Mouse (Mus musculus) gastrocnemius, postnatal 36 days (tissue): ENCODE measurements around the gene Fgfr2. TPM values are rescaled to one million over a fixed set of nuclear protein-coding genes. Genes with fewer than 3 reads are reported as not detected.

Experiments used
- DNase-seq, 2 experiments: peaks; one replicate each; pipeline ENCODE4 v3.0.0; 2022
- intact Hi-C: fragments of 180-260 bp; cut with DNase I; formaldehyde crosslinking; loops from one replicate; pipeline ENCODE4 v1.15.1; 2025
- total RNA-seq, 2 experiments: library from RNA; stranded (reverse); gene quantifications; 2 replicates each; pipeline ENCODE4 v1.2.3; 2021

The Fgfr2 gene
- total RNA-seq, 2 experiments from 2014 or later = 0.28 to 0.49 TPM

DNA sequence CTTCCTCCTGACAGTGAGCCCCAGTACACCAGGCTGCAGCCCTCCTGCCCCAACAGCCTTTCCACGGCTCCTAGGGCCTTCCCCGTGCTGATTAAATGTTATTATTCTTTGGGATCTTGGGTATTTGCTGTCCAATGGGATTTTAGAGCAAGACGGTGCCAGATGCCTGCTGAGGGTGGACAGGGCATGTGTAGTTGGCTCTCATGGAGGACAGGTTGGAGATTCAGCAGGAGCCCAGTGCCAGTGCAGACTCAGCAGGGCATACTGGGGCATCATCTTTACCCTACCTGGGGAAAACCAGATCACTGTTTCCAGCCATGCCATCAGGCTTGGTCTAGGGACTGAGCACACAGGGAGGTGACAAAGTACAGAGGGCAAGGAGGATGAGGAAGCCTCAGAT is 892.2 kb downstream of the Fgfr2 start:
- DNase-seq = no peak
- intact Hi-C loops = no loop called here

DNA sequence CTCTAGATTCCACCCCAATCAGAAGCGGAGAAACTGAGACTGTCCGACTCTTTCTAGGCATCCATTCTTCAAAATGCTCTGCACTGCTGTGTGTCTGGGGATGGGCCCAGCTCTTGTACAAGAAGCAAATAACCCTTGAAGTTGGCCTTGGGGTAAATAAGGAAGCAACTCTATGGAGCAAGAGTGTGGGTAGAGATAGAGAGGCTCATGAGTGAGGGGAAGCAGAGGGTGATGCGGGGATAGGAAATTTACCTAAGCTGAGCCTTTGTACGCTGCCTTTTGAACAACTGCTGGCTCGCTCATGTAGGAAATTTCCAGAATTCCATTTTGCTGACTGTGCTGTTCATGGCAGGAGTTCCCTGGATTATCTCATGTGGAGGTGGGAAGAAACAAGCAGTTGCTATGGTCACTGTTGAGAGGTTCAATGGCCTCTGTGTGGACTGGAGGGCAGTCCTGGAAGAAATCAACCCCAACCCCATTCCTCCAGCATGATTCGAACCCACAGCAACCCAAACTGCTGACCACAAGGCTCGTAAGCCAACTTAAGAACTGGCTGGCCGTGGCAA is 896.0 kb downstream of the Fgfr2 start:
- no peak for DNase-seq
- intact Hi-C loops = loop anchor here (2.0 to 10.0 kb wide), 3 partner anchors 90 to 408 kb away; partner anchors contain the start of gene Chst15

DNA sequence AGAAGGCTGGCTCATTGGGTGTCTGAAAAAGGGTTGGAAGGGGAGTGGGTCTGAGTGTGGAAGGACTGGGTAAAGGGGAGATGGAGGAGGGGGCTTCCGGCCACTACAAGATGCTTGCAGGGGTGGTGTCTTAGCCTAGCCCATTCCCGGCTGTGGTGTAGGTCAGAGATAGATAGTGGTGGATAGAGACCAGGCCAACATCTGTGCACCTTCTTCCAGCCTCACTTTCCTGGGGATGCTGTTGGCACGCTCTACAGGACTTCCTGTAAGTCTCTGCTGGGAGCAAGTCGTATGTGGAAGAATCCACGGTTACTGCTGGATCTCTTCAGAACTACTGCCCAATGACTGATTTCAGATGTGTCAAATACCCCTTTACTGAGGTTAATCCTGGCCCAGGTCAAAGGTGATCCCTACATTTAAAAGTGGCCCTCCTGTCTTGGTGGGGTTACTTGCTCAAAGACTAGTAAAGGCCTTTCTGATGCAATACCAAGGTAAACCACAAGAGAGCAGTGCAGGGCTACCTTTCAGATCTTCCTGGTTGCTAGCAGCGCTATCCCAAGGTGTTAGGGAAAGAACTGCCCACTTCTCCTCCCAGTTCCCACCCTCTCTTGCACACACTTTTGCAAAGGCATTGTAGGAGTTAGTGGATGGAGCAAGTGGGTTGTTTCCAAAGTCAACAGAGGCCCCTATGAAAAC is 896.6 kb downstream of the Fgfr2 start:
- peak in 1 of 2 experiments; percentile 75 for DNase-seq
- intact Hi-C loops = loop anchor here (1.0 to 10.0 kb wide), 4 partner anchors 90 to 408 kb away; partner anchors contain the start of gene Chst15

DNA sequence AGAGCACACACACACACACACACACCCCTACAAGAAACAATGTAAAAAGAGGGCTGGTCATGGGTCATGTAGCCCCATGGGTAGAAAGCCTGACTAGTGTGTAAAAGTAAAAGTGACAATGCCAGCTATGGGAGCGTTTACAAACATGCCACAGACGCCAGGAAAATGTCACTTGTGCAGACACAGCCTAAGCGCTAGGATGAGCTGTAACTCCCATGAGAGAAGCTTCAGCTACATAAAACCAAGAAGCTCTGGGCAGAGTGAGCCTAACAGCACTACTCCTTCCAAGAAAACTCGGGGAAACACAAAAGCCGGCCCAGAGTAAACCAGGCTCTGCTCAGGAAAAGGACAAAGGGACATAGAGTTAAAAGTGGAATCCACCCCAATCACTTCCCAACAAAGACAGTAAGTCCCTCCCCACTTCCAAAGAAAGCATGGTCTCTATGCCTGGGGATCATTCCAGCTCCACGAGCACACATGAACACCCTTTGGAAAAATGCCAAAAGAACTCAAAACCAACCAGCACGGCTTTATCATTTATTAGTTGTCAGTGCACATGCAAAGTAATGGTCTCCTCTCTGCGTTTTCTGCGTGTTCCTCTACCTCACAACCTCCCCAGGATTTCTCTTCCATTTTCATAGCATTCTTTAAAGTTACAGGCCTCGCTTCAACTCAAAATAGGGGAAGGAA is 899.6 kb downstream of the Fgfr2 start:
- intact Hi-C loops = loop anchor here (10.0 kb wide), 1 partner anchor 411 kb away; no protein-coding TSS in a partner anchor
- no peak for DNase-seq

DNA sequence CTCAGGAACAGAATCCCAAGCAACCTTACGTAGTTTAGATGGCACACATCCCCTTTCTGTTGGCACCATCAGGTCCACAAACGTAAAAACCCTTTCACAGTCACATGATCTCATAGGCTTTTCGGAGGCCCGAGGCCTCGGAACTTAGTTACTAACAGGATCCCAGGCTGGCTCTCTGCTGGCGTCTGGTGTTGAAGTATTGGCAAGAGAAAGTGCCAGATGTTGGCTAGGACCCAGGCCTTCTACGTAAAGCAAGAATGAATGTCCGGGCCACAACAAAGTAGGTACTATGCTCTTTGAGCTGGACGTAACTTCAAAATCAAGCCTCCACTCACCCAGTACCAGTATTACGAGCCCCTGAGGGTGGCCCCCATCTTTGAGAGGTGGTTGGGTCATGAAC is 909.1 kb downstream of the Fgfr2 start:
- DNase-seq = no peak
- intact Hi-C loops = loop anchor here (10.0 kb wide), 1 partner anchor 679 kb away; no protein-coding TSS in a partner anchor

DNA sequence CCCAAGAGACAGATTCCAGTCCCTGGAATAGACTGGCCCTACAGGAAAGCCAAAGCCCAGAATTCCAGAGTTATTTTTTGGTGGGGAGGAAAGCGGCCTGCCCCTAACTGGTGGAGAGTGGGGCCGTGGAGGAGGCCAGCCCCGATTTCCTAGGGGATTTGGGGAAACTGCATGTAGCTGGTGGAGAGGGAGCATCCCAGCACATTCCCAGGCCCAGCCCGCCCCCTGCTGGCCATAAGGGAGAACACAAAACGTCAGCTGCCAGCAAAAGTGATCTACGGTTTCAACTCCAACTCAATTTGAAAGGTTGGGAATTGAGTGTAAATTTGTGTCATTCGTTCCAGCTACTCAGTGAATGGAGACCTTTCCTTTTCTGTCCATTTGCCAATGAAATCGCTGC is 909.7 kb downstream of the Fgfr2 start:
- intact Hi-C loops = loop anchor here (1.0 to 10.0 kb wide), 2 partner anchors 314 to 679 kb away; no protein-coding TSS in a partner anchor
- DNase-seq = peak; percentile 72

DNA sequence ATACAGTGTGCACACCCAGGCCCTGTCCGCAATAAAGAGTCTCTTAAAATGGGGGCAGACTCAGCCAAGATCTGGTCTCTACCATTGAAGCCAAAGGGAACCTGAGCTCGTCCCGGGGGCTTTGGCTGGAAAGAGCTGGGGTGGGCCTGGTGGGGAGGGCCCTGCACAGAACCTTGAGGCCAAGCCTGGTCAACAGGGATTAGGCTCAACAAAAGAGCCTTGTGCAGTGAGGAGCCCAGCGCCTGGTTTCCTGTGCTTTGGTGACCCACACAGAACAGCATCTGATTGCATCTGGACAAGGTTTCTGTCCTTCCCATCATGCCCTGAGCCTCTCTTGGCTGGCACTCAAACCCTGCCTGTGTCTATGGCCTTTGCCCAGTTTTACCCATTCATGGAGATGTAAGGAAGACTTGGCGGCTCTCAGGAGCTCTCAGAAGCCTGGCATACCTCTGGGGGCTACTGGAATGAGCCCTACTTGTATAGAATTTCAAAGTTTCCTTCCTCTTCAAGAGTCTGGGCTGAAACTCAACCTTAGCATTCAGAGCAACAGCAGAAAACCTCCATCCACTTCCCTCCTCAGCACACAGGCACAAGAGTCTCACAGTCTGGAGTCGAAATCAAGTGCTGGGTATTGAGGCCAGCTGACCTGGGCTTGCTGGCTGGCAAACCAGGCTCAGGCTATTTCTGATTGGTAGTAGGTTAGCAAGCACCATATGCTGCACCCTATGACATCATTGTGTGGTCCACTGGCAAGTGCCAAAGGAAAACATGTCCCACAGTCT is 911.0 kb downstream of the Fgfr2 start:
- DNase-seq = no peak
- intact Hi-C loops = loop anchor here (10.0 kb wide), 1 partner anchor 677 kb away; no protein-coding TSS in a partner anchor

DNA sequence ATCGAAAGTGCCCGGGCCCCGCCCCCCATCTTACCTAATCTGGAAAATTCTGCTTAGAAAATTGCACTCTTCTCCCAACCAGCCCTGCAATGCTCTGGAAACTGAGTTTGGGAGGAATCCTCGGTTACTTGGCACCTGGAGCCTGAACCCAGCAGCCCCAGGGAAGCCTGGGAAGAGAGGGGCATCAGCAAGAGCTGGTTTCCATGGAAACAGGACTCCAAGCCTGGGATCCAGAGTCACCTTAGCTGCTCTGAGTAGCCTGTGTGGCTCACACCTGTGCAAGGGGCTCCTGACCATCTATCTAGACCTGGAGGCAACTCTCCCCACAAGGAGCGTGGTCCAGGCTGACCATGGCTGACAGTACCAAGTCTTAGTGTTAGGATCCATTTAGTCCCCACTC is 912.5 kb downstream of the Fgfr2 start:
- DNase-seq = no peak
- intact Hi-C loops = loop anchor here (10.0 kb wide), 1 partner anchor 676 kb away; no protein-coding TSS in a partner anchor

DNA sequence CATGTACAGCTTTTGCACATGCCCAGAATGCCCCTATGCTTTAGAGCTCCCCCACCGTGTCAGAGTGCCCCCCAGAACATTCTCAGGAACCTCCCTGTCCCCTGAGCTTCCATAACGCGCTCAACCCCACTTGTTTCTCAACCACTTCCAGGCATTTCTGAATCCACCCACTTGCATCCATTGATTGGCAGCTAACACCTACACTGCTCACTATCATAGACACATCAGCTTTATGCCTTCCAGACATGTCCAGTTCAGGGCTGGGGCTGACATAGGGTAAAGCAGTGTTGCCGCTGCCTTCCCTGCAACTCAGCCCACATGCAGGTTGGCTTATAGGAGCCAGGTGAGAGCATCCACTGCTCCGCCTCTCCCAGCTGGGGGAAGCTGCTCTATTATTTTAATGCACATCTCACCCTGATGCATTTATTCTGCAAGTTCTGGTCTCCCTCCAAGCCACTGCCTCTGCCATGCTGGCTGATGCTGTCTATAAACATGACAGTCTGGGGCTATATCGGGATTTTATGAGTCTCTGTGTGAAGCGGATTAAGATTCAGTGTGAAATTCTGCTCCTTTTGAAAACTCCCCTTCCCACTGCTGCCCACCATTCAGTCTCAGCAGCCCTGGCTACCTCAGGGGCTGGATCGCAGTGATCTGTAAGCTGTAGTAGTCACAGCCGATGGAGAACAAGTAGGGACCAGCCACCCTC is 914.1 kb downstream of the Fgfr2 start:
- DNase-seq = no peak
- intact Hi-C loops = no loop called here

DNA sequence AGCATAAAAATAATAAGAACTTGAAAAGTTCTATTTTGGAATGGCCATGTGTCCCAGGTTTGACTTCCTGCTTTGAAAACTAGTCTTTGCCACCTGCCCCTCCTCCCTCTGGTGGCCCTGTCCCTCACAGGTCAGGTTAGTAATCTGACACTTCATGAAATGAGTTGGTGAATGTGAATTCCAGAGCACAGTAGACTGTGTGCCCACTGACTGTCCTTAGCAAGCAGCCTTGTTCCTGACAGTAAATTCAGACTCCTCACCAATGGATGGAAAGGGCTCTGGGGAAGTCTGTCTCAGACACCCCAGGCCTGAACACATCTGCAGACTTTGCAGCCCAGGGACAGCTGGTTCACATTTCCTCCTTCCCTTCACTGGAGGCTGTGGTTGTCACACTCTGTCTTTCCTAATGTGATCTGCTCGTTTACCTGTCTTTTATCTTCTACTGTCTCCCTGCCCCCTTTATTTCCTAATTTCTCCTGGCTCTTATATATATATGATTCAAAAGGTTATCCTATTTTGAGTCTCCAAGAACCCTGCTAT is 919.0 kb downstream of the Fgfr2 start:
- intact Hi-C loops = no loop called here
- no peak for DNase-seq

DNA sequence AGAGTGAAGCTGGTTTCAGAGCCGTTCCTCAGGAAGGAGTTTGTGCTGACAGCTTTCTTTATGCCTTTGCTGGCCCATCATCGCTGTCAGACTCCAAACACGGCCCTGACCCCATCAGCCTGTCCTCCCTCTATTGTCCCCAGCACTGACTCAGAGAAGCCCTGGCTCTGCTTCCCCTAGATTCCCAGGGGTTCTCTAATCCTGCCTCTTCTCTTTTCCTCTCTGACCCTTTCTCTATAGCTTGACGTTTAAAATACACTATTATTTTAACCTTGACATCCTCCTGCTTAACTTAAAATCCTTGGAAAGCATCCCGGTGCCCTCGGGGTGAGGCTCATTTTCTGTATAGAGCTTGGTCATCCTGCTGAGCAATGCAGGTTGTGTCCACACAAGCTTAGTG is 923.5 kb downstream of the Fgfr2 start:
- intact Hi-C loops = loop anchor here (1.0 kb wide), 1 partner anchor 15 kb away; no protein-coding TSS in a partner anchor
- DNase-seq = no peak

DNA sequence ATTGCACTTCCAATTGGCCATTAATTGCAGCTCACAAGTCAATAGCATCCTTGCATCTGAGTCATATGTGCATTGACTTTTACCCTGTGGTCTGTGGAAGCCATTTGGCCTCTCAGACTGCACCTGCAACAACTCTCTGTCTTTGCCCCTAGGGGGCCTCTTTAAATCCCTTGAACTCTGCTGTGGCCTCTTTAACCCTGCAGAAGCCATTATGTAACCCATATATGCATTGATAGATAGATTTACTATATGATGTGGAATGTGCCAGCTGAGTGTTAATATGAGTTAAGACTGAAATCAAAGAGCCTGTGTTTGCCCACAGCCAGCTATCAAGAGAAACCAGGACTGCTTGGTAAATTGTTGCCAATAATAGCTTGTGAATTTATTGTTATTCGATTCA is 924.3 kb downstream of the Fgfr2 start:
- no peak for DNase-seq
- intact Hi-C loops = loop anchor here (1.0 kb wide), 1 partner anchor 15 kb away; no protein-coding TSS in a partner anchor

DNA sequence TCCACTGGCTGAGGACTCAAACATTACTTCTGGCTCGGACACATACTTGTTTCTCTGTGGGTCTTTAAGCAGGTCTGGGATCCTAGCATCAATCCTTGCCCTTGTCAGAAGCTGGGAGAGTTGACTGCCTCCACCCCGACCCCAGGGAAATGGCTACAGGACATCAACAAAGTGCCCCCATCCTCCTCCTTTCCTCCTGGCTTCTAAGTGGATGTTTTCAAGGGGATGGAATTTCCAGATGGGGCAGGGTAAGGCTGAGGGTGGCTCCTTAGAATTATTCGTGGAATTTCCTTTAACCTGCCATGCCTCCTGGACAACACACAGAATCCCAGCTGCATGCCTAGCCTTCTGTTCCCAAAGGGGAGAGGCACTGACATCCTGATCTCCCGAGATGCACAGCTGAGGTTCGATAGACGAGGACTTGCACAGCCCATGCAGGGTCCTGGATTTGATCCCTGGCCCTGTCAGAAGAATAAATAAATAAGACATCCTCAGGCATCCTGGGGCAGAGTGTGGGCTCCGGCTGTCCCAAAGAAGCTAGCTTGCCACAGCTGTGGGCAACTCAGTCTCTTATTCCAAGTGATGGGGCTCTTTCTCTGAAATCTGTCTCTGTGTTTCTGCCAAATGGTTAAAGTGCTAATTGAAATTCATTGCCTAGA is 925.2 kb downstream of the Fgfr2 start:
- intact Hi-C loops = no loop called here

DNA sequence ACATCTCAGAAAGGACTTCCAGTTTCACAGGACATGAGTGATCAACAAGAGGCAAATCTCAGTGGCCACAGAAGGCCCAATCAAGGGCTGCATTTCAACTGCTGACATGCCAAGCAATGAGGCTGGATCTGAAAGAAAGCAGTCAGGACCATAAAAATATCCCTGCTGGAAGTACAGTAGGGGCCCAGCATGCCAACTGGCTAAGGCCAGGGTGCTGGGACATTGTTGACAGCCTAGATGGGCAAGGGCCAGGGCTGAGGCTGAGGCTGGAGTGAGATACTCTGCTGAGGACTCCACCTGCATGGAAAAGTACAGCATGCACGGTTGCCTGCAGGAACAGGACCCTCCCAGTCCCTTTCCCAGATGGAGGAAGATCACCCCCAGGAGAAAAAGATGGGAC is 926.6 kb downstream of the Fgfr2 start:
- peak in 1 of 2 experiments; percentile 28 for DNase-seq
- intact Hi-C loops = no loop called here

More for the DNA sequence above, 925.2 kb downstream of the Fgfr2 start:
- DNase-seq = no peak

DNA sequence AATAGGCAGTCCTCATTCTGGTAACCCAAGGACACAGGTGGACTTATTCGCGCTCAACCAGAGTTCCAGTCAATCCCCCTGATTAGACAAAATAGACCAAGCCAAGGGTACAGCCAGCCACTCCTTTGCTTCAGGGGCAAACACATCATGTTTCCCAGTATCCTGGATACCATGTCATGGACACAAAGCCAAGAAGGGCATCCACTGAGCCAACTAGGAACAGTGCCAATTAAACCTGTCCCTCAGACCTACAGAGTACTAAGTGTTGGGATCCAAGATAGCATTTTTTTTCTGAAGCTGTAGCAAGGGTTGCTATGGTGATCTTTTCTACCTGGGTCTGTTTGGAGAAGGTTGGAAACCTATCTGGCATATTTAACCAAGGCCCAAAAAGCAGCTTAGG is 929.5 kb downstream of the Fgfr2 start:
- DNase-seq = no peak
- intact Hi-C loops = no loop called here

DNA sequence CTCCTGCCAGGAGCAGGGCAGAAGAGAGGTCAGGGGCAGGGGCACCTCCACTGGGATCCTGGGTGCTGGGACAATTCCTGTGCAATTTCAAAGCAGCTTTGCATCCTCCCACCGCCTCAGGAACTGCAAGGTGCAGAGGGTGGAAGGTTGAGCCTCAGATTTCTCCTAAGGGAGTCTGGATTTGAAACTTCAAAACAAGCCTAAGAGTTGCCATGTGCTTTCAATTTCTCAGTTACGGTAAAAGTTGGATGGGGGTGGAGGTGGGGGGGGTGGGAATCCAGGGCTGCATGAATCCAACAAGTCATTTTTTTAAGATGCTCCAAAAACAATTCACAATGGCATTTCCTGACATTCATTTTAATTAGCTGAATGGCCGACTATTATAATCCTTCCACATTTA is 935.7 kb downstream of the Fgfr2 start:
- no peak for DNase-seq
- intact Hi-C loops = loop anchor here (1.0 kb wide), 1 partner anchor 17 kb away; no protein-coding TSS in a partner anchor

DNA sequence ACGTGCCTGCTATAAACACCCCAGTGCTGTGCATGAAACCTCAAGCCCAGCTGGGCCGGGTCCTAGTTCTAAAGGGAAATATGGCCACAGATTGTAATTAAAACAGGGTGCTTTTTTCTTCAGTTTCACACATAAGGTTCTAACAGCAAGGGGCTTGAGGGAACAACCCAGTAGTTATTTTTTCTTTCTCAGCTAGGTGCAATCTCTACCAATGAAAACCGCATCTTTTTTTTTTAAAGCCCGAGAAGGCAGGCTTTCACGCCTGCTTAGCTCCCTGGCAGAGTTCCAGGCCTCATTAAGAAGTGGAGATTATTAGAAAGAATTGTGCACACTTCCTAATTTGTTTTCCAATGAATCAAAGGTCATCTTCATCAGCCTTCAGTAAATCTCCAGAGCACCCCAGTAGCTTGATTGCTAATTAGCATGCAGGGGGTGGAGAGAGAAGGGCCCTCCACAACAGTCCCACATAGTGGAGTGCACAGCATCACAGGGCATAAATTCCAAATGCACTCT is 939.2 kb downstream of the Fgfr2 start:
- intact Hi-C loops = loop anchor here (1.0 kb wide), 1 partner anchor 15 kb away; no protein-coding TSS in a partner anchor
- DNase-seq = no peak

DNA sequence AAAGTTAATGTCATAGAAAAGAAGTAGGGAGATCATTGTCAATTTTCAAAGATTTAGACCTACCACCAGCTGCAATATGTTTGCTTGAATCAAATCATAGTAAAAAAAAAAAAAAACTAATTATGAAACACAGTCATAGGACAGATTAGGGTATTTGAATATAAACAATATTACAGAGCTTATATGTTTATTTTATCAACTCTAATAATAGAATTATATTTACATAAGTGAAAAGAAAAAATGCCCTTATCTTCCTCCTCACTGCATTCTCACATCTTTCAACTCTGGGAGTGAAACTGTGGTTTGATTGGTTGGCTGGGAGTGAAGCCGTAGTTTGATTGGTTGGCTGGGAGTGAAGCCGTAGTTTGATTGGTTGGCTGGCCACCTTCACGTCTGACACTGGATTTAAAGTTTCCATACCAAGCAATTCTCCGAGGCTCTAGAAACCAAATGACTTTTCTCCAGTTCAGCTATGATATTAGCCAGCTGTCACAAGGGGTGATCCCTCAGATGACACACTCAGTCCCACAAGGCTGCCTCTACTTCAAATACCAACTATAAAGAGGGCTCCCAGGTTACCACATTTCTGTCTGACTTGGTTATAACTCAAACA is 941.5 kb downstream of the Fgfr2 start:
- no peak for DNase-seq
- intact Hi-C loops = no loop called here
